Mouse (Mus musculus): ENCODE measurements around the gene Atg9b.
A peak's percentile ranks its signal among the peaks of the same experiment; 100 is the strongest.

The Atg9b gene

GRCm38 (mm10) chr5:24391864-24392263 is at the start of gene Atg9b:
Gene Atg9b (minus strand): TSS chr5:24392143.
- DNase-seq = no peak

GRCm38 (mm10) chr5:24441187-24441586 is 49.2 kb upstream of the Atg9b start:
- no peak for DNase-seq

GRCm38 (mm10) chr5:24433993-24434392 is 42.0 kb upstream of the Atg9b start:
- DNase-seq = no peak

DNA sequence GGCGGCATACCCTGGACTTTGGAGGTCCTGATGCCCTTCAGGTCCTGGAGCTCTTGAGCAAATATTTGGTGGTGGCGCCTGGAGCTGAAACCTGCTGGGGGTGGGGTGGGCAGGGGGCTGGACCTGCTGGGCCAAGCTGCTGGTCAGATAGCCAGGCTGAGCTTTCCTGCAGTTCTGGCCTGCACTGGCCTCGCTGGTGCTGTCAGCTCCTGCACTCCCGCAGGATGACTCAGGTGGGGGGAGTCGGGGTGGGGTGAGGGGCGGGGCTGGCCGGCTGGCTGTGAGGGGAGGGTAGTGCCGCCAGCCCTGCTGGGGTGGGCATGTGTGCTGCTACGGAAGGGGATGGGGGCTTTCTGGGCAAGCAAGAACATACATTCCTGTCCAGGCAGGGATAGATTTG is 36.7 kb upstream of the Atg9b start:
- no peak for DNase-seq

- peak; percentile 30 for DNase-seq
These were observed 36.0 kb upstream of the Atg9b start for GRCm38 (mm10) chr5:24427981-24428402.

DNA sequence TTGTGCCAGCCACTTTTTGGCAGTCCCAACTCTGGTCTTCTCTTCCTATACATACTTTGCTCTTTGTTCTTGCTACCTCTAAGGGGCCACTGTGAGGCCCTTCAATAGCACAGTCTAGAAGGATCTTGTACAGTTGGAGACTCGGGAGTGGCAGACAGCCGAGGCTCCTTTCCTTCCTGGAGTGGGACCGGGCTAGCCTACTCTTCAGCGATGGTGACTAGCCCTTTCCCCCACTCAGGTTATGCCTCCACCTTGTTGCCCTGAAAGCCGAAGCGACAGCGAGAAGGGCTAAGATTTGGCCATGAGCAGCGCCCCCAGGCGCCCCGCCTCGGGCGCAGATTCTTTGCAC is 35.3 kb upstream of the Atg9b start:
- no peak for DNase-seq

DNA sequence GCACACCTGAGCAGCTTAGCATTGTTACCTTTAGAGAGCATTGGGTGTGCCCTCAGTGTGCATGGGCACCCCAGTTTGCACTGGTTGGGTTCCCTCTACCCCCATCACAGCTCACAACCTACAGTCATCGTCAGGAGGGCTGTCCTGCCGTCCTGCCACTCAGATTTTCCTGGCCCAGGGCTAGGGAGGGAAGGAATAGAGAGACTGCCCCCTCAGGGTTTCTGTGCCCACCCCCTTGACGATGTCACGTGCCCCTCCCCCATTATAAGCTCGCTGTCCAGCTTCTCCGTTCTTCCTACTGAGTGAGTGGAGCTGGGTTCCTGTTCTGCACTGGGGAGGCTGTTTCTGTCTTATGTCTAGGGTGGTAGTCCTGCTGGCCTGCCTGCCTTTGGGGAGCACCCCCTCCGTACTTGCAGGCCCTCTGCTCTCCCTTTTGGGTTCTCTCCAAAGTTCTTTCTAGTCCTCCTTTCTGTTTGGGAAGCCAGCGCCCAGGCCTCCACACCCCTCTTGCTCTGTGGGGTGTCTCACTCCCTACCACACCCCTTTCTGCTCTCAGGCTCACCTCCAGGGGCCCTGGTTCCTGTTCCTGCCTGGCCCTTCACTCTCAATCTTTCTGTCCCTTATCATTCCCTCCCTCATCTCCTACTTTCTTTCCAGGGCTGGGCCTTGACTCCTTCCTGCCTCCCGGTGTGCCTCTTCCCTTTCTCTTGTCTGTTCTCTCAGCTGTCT is 34.8 kb upstream of the Atg9b start:
- no peak for DNase-seq

- no peak for DNase-seq
These were observed 34.1 kb upstream of the Atg9b start for GRCm38 (mm10) chr5:24426037-24426432.

DNA sequence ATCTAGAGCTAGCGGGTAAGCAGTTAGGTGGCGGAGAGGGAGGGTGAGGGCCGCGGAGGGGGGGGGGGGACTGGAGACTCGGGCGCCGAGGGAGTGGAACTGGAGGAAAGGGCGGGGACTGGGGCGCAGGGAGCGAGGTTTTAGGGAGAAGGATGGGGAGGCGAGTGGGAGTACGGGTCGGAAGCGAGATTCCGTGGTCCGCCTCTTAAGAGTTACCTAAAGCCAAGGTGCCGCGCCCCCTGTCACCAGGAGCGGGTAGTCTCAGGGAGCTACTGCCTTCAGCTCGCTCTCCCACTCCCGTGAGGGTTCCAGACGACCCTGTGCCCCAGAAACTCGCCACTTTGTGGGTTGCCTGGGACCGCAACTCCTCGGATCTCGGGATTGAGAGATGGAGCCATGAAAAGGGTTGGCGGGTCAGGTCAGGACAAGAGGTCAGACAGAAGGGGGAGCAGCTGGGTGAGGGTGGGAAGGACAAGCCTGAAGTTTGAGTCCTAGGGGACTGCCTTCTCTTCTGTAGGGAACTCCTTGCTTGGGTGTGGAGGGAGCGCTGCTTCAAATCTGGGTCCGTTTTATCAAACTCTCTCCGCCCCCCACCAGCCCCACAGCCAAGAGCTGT is 33.6 kb upstream of the Atg9b start:
- peak; percentile 56 for DNase-seq

DNA sequence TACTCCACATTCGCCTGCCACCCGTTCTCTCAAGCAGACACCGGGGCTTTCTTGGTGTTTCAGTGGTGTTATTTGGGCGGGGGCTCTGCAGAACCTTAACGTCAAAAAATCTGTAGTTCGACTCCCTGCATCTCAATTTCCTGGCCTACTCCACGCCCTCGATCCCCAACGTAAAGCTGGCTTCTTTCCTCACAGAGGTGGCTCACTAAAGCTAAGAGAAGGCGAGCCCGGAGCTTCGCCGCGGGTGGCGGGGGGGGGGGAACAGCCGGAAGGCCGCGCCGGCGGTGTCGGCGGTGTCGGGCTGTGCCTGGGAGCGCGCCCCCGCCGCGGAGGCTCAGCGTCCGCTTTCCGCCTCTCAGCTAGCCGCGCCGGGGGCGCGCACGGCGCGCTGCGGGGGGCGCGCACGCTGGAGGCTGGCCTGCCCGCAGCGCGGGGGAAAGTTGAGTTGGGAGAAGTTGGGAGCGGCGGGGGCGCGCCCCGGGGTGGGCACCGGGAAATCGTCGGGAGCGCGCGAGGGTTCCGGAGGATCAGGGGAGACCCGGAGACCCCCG is 33.0 kb upstream of the Atg9b start:
- peak; percentile 86 for DNase-seq

DNA sequence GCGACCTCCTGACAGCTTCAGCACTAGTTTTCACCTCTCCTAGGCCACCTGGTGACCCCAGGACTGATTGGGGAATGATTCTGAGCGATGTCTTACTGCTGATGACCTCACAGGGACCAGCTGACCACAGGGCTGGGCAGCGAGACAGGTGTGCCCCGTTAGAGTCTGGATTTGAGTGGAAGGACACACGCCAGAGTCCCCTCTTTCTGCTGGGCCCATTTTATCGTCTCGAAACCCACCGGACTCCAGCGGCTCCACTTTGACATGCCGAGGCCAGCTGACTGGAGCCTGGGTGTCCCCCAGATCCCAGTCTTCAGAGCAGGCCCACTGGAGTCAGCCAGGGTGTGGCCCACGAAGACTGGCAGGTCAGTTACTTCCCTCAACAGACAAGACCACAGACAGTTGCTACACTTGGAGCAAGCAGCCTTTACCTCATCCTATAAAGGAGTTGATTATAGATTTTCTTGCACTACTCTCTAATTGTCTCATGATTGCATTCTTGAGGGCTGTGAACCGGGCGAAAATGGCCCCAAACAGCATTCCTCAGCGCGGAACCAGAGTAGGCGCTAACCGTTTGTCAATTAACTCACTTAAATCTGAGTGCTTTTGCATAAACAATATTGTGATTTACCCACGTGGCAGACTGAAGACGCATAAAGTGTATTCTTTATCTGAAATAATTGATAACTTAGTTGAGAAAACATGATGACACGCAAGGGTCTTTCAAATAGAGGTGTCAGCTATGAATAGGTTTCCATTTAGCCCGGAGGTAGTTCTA is 32.2 kb upstream of the Atg9b start:
- DNase-seq = peak; percentile 42

DNA sequence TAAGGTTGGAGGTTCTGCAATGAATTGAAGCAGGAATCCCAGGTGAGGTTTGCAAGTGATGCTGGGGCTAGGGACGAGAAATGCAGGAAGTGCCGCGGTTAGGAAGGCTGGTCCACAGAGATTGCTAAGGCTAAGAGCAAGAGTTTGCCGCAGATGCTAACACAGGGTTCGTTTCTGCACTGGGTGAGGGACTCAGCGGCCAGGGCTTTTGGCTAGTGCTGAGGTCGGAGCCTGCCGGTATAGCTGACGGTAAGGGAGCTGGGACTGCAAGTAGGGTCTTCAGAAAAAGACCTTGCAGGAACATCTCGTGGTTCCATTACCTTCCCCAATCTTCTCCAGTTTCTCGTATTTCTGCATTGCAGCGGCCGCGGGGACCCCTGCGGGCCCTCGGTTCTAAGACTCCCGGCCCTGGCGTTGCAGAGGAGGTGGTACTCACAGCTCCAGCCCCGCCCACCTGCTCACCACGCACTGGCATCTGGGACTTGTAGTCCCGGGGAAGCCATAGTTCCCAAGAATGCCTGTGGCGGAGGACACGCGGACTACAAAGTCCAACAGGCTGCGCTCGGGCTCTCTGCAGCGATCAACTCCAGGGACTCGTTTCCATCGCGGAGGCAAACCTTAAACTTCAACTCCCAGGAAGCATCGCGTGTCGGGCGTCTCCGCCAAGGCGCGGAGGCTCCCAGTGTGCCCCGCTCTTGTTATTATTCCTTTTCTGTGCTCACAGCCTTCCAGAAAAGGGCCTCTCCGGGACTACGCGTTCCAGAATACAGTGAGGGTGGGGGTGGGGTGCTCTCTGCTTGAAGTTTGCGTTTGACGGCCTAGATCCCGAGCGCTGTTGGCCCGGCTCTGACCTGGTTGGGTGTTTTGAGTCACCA is 31.4 kb upstream of the Atg9b start, which contains the start of the genes Cdk5 and Slc4a2:
Gene Cdk5 (minus strand): TSS at position 402 of the 875 bp plus-strand sequence.
Gene Slc4a2 (plus strand): TSS at position 709 of the 875 bp plus-strand sequence.
- peak; percentile 98 for DNase-seq

GRCm38 (mm10) chr5:24420381-24420780 is 28.4 kb upstream of the Atg9b start:
- no peak for DNase-seq

GRCm38 (mm10) chr5:24417587-24417986 is 25.6 kb upstream of the Atg9b start:
- no peak for DNase-seq

- DNase-seq = peak; percentile 80
These were observed 24.3 kb upstream of the Atg9b start for GRCm38 (mm10) chr5:24416222-24416736.

GRCm38 (mm10) chr5:24413938-24414337 is 22.0 kb upstream of the Atg9b start:
- DNase-seq = no peak

DNA sequence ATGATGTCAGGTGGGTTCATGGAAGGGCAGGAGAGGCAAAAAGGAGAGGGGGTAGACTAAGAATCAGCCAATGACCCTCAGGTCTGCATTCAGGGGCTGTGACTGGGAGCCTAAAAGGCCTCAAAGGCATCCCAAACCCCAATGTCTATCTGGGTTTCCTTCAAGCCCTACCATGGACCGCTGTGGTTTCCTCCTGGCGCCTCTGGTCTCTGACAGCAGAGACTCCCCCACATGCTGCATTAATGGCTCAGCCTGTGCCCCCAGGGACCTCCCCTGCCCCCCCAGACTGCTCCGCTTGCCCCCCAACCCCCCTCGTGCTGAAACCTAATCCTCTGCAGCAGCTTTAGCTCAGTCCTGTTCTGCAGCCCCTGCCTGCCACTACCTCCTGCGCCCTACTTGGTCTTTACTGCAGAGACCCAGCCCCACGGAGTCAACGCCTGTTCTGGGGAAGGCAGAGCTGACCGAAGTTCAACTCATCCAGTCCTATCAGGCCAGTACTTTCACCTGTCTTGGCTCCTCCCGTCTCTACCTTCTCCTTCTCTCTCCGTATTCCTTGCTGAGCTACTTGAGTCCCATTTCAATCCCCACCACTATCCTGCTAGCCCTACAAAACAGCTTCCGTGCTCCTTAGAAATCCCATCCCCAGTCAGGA is 21.2 kb upstream of the Atg9b start, which contains the start of gene Asic3:
Gene Asic3 (plus strand): TSS at position 351 of the 652 bp plus-strand sequence.
- DNase-seq = no peak

- DNase-seq = no peak
These were observed 20.1 kb upstream of the Atg9b start for GRCm38 (mm10) chr5:24412063-24412462.

GRCm38 (mm10) chr5:24409466-24409865 is 17.5 kb upstream of the Atg9b start:
- no peak for DNase-seq

DNA sequence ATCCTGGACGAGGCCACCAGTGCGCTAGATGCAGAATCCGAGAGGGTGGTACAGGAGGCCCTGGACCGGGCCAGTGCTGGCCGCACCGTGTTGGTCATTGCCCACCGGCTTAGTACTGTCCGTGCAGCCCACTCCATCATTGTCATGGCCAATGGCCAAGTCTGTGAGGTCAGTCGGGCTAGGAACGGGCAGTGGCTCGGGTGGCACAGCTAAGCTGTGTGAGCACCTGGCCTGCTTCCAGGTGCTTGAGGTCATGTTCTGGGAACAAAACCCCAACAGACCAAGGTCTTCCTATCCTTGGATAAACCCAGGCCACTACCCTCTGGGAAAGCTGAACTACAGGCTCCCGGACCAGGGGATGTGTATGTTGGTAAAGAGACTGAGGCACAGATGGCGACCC is 16.7 kb upstream of the Atg9b start:
- DNase-seq = no peak

- no peak for DNase-seq
These were observed 13.5 kb upstream of the Atg9b start for GRCm38 (mm10) chr5:24405389-24405876.
